Mouse (Mus musculus): ENCODE data around the gene Man2a2.
"Not testable (repeated sequence)": the region's sequence is repeated elsewhere in the genome, so short reads cannot be mapped to it uniquely, and the experiment has no call there.

Gene Man2a2

DNA sequence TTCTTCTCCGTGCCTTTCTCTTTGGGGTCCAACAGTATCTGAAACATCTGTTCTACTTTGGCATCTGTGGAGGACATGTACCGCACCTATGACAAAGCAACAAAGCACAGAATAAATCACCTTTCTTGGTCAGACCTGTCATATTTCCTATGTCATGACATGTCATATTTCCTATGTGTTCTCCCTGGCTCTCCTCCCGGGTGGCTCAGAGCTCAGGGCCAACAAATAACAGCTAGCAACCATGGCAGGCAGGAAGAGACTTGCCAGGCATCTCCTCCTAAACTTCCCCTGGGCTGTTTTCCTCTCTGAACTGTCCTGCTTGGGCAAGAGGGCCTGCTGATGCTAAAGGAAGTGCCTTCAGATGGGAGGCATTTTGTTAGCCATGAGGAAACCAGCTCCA, 34.2 kb downstream of the Man2a2 start:
- no peak for DNase-seq (ENCODE audit: low spot score in 2 of 2)

DNA sequence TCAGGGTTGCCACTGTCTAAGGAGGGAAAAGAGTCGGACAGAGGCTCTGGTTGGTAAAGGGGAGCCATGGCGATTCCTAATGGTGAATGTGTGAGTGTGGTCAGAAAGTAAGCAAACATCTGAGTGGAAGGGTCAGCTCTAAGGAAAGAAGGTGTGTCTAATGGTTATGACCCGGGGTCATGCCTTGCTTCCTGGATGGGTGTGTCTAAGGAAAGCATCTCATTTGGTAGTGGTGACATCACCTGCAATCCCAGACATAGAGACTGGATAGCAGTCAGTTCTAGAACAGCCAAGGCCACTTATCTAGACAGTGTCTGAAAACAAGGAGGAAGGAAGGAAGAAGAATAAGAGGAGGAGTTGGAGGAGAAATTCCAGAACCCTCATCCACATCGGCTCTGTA, 36.3 kb downstream of the Man2a2 start:
- DNase-seq (ENCODE audit: low spot score in 2 of 2): no peak

DNA sequence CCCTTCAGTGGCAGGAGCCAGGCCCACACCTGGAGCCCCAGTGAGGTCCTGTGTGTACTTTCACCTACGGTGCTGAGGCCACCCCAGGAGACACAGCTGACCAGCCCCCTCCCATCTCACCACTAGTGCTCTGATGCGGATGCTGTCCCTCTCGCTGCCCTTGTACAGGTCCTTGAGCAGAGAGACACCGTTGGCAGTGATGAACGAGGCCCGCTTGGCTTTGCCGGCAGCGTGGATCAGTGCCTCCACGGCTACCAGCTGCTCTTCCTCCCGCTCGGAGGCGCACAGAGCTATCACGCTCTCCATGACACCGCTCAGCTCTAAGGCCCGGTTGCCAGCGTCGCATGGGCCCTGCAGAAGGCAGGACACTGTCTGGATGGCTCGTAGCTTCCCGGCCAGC, 39.7 kb downstream of the Man2a2 start:
- no peak for DNase-seq (ENCODE audit: low spot score in 2 of 2)

DNA sequence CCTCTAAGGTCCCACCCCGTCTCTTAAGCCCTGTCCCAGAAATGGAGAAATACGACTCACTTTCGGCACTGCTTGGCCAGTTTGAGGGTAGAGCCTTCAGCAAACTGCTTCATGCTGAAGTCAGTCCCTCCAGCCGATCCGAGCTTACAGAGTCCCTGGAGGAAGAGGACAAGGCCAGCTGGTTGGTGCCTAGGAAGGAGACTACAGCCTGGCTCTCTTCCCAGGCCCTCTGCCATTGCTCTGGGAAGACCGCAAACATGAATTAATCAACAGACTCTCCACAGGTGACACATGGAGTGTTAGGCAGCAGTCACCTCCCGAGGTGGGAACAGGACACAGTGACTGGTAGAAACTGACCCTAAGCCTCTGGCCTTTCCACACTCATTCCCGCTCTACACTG, 40.9 kb downstream of the Man2a2 start:
- DNase-seq (ENCODE audit: low spot score in 2 of 2): no peak

DNA sequence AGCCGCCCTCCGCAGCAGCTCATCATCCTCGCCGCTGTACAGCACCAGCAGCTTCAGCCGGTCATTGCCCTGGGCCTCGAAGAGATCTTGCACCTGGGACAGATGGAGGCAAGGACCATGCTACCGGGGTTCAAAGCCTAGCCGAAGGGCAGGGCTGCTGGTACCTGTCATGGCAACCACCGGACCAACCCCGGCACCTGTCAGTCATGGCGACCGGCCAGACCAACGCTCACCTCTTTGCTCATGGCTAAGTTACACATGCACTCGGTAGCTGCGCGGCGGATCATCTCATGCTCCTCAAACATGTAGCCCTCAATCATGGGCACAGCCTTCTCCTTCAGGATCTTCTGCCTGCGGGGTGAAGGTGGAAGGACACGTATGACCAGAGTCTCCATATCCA, 45.1 kb downstream of the Man2a2 start:
- DNase-seq (ENCODE audit: low spot score in 2 of 2): no peak

DNA sequence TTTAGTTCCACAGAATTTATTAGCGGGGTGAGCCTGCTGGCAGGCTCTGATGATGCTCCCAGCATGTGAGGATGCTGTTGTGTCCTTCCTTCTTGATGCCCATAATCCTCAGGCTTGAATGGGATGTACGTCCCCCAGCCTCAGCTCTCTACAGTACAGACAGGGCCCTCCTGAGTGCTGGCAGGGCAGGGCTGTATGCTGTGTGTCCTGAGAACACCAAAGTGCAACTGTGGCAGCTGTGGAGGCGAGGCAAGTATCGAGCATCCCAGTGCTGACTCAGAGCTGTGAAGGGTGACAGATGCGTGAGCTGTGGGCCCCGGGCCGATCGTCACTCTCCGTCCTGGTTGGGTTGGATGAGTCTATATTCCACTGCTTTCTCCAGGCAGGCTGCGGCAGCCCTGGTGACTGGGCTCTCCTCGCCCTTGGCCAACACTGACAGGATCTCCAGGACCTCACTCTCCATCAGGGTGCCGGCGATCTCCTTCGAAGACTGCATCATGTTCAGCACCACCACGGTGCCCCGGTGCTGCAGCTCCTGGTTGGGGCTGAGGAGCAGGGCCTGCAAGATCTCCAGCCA, 45.8 kb downstream of the Man2a2 start:
- DNase-seq (ENCODE audit: low spot score in 2 of 2): no peak

DNA sequence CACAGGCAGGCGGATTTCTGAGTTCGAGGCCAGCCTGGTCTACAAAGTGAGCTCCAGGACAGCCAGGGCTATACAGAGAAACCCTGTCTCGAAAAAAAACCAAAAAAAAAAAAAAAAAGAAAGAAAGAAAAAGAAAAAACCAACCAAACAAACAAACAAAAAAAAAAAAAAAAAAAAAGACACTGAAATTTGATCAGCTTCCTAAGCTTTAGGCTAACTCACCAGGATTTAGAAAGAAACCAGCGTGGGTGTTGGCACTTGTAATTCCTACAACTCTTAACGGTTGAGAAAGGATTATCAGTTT, 46.4 kb downstream of the Man2a2 start:
- DNase-seq (ENCODE audit: low spot score in 2 of 2): not testable (repeated sequence)

DNA sequence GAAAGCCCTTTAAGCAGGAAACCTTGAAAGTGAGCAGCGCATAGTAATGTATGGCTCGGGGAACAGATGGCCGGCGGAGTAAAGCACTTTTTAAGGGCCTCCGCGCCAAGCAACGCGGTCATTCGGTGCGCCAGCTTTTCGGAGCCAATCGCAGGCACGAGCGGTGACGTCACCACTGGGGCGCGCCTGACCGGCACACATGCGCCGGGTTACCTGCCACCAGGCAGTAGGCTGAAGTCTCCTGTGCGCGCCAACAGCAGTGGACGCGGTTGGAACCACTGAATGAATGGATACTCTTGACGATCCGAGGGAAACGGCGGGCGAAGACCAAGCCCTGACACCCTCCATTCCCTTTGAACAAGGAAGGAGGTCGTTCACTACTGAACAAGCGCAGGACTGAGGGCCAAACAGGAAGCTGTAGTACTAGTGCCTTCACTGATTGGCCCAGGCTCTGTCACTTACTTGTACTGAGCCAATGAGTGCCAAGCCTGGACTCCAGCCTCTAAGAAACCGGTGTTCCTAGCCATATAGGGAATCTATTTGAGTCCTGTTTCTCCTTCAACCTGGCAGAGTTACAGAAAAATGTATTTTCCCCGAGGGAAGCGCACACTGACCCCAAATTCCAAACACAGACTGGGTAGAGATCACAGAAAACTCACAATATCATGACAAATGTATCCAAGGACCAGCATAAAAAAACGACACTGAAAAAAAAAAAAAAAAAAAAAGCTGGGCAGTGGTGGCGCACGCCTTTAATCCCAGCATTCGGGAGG, 46.9 kb downstream of the Man2a2 start, which contains the start of gene Rccd1:
Gene Rccd1, minus strand, starts transcription at position 412 of the 773 bp plus-strand sequence.
- DNase-seq (ENCODE audit: low spot score in 2 of 2): peak; percentile 90 to 96

DNA sequence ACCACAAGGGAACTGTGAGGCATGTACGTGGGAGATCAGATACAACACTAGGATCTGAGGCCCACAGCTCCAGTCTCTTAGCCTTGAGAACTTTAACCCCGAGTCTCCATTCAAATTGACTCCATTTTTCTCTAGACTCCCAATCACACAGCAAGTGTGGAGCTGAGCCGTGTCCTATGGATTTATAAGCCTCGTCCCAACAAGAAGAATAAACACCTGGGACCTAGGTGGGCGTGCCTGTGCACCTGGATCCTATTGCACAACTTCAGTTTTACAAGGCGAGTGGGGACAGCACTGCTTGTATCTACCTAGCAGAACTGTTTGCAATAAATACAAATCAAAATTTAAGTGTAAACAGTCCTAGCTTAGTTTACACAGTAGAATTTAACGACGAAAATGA, 47.8 kb downstream of the Man2a2 start:
- no peak for DNase-seq (ENCODE audit: low spot score in 2 of 2)

DNA sequence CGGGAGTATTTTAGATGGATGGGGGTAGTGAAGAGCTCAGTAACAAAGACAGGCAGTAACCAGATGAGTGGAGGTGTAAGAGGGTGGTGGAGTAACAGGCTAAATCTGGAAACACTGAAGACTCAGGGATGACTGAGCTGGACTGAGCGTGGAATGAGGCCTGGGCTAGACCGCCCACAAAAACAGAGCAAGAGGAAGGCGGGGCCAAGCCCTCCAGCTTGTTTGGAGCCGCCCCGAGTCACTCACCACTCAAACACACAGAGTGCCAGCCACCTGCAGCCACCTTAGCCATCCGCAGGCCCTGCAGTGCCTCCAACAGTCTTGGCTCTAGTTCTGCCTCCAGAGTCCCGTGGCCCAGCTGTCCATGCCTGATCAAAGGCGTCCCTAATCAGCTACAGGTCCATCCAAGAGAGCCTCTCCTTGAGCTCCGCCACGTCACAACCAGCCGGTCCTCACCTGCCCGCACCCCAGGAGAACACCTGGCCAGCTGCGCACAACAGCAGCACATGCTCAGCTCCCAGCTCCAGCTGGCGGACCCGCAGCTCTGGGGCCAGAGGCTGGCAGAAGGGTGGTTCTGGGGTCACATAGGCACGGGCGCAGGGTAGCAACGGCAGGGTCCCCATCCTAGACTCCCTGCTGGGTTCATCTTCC, 51.2 kb downstream of the Man2a2 start:
- DNase-seq (ENCODE audit: low spot score in 2 of 2): no peak

DNA sequence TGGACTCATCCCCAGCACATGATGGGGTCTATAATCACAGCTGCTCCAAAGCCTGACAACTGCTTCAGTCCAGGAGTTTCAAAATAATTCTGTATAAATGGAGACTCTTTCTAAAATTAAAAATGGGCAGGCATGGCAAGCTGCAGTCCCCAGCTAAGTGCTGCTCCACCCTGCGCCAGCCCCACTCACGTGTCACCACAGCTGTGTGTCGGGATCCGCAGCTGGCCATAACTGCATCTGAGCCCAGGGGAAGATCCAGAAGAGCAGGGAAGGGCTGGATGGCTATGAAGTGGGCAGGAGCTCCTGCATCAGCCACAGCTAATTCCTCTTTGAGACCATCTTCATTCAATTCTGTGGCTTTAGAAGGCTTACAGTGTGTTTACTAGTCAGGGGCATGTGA, 52.5 kb downstream of the Man2a2 start:
- no peak for DNase-seq (ENCODE audit: low spot score in 2 of 2)

DNA sequence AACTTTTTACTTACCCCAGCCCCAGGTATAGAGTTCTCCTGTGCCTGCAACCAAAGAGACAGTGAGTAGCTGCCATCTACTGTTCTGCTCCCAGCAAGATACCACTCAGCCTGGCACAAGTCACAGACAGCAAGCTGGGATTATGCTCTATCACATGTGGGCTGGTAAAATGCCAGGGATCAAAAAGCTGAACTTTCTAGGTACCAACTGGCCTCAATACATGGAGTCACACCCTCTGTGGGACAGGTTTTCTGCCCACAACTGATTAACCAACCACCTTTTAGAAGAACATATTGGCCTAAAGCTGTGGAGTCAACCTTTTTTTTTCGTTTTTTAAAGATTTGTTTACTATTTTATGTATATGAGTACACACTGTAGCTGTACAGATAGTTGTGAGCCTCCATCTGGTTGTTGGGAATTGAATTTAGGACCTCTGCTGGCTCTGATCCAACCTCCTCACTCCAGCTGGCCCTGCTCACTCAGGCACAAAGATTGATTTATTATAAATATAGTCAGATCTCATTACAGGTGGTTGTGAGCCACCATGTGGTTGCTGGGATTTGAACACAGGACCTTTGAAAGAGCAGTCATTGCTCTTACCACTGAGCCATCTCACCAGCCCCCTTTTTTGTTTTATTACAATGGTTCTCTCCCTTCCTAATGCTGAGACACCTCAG, 53.6 kb downstream of the Man2a2 start:
- no peak for DNase-seq (ENCODE audit: low spot score in 2 of 2)

DNA sequence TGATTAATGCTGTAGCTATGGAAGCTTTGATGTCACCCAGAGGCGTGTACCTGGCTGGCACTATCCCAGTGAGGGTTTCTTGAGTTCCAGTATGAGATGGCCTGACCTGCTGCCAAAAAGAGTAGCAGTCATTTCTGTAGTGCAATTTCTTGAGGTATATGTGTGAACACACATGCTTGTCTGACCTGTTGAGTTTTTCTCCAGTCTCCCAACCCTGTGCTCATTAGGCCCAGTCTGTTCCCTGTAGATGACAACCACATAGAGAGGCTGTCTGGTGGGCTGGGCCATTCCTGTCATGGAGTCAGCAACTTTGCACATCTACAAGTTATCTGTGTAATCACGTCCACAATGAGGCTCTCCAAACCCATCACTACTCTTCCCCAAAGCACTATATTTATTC, 55.4 kb downstream of the Man2a2 start:
- no peak for DNase-seq (ENCODE audit: low spot score in 2 of 2)

DNA sequence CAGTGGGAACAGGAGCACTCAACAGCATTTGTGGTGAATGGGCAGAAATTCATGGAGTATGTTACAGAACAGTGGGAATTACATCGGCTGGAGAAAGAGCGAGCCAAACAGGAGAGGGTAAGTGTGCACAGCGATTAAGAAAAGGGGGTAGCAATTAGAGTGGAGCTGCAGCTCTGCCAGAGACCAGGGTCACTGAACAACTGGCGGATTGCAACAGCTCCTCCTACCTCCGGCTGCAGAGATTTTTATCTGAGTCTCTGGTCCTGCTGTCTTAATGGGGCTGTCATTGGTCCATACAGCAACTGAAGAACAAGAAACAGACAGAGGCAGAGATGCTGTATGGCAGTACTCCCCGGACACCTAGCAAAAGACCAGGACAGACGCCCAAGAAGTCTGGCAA, 60.4 kb downstream of the Man2a2 start:
- DNase-seq (ENCODE audit: low spot score in 2 of 2): no peak

DNA sequence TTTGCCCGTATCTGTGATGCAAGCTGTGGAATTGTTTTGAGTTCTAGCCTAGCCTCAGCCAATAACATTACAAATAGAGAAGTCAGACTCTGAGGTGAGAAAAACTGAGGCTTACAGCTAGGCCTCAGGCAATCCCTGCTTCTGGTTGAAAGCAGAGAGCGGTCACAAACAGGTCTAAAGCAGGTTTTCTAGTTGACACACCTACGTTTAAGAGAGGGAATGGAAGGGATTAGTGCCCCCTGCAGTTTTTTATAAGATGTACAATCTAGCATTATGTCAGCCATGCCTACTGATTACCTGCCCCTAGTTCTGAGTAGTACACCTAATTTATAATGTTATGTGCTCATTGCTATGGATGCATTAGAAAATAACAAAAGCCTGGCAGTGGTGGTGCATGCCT, 63.4 kb downstream of the Man2a2 start:
- no peak for DNase-seq (ENCODE audit: low spot score in 2 of 2)

DNA sequence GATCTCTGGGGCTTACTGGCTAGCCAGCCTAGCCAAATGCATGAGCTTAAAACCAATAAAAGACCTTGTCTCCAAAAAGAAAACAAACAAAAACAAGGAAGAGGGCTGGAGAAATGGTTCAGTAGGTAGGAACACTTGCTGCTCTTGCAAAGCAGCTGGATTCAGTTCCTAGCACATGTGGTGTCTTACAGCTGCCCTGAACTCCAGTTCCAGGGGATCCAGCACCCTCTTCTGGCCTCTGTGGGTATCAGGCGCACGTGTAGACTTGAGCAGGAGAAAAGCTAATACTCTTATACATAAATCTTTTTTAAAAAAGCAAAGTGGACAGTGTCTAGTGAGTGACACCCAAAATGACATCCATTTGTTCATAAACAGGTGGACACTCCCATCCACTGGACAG, 69.7 kb downstream of the Man2a2 start:
- DNase-seq (ENCODE audit: low spot score in 2 of 2): no peak

DNA sequence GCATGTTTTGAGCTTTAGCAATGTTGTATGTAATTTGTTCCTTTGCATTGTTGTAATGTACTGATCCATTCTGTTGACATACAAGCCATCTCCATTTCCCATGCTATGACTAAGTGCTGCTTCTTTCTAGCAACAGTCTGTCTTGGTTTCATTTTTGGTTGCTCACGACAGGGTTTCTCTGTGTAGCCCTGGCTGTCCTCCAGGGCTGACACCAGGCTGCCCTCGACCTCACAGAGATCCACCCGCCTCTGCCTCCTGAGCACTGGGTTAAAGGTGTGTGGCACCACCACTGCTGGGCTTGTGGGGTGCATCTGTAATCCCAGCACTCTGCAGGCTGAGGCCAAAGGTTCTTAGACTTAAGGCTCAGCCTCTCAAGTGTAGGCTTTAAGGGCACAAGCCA, 71.6 kb downstream of the Man2a2 start:
- DNase-seq (ENCODE audit: low spot score in 2 of 2): no peak

Measured in frontal cortex, postnatal 14 days (tissue).